ENCODE assay signal across 18 mouse cellular contexts in genomic region chr5:23627221-23627620, GRCm38 (mm10). TPM values are rescaled to one million over a fixed set of nuclear protein-coding genes. Genes with fewer than 3 reads are reported as not detected.
DNase-seq lines count a peak whose midpoint lies in the region; ATAC-seq lines count a peak whose summit lies in the region.
"Had no signal": no experiment of that assay in that cellular context is flagged by ENCODE, and none has a peak within 500 bp of the region (broad histone marks: within the 10 kb centered on the region; RNA-seq: fewer than 3 reads in every experiment).

No protein-coding gene starts in this region.

- DNase-seq in heart, adult 9 months (ENCODE audit: low spot score in 2 of 2) = no peak
- DNase-seq in 3134 (ENCODE audit: extremely low read depth, insufficient read length, low spot score) (peak; percentile 75), 3T3-L1 (ENCODE audit: low read depth, low spot score) (peak; percentile 95)
- DNase-seq in lung, postnatal 14 days = peak; percentile 37
- DNase-seq in left cerebral cortex, postnatal 36 days (ENCODE audit: low spot score in 2 of 2) = no peak
- no peak for DNase-seq in left cerebral cortex, postnatal 14 days (ENCODE audit: low spot score in 2 of 2)
- DNase-seq: cerebellum, adult 11 months; cerebellum, postnatal 14 days; embryo, embryonic 11 days; kidney, adult 2 months; kidney, postnatal 14 days; spleen, adult 18-20 months had no signal

- no peak overlapping the region for H3K4me3 ChIP-seq in heart, embryonic 16.5 days (ENCODE audit: low read length)
- H3K4me3 ChIP-seq: embryonic facial prominence, embryonic 15.5 days; forebrain, embryonic 12.5 days; hindbrain, embryonic 10.5 days had no signal

- no peak for ATAC-seq in heart, embryonic 16.5 days (replicated peaks; ENCODE audit: extremely low read depth, insufficient read depth, low FRiP score)
- ATAC-seq: activated CD4-positive, CD25-positive, alpha-beta regulatory T cell, adult 4 months; midbrain, embryonic 16.5 days had no signal

- intact Hi-C loops in left cerebral cortex, postnatal 36 days (cut with DNase I) = no loop called here
- intact Hi-C loops in left cerebral cortex, postnatal 14 days (cut with DNase I) = no loop called here

- H3K27me3 ChIP-seq in heart, embryonic 16.5 days (ENCODE audit: control insufficient read depth, insufficient read depth, low read length) = no peaks in the 10 kb centered on the region
- H3K27me3 ChIP-seq: embryonic facial prominence, embryonic 15.5 days; forebrain, embryonic 12.5 days had no signal

- H3K9me3 ChIP-seq in heart, embryonic 16.5 days (replicated peaks; ENCODE audit: control insufficient read depth, low read length) = no peaks in the 10 kb centered on the region
- H3K9me3 ChIP-seq: embryonic facial prominence, embryonic 15.5 days; forebrain, embryonic 12.5 days; hindbrain, embryonic 10.5 days had no signal

- H3K4me2 ChIP-seq in heart, embryonic 16.5 days (ENCODE audit: low read depth, low read length) = no peak overlapping the region
- H3K4me2 ChIP-seq: embryonic facial prominence, embryonic 15.5 days; forebrain, embryonic 12.5 days had no signal

- H3K36me3 ChIP-seq in heart, embryonic 16.5 days (ENCODE audit: control insufficient read depth, insufficient read depth) = no peaks in the 10 kb centered on the region
- H3K36me3 ChIP-seq: embryonic facial prominence, embryonic 15.5 days; forebrain, embryonic 12.5 days; hindbrain, embryonic 10.5 days had no signal

- H3K9ac ChIP-seq in heart, embryonic 16.5 days (ENCODE audit: low read length) = no peak overlapping the region
- H3K9ac ChIP-seq: embryonic facial prominence, embryonic 15.5 days; forebrain, embryonic 12.5 days had no signal

- H3K27ac ChIP-seq in heart, embryonic 16.5 days (ENCODE audit: low read length) = 0 out of 2 replicates have a peak overlapping the region, but pooled peaks have one; percentile 22
- H3K27ac ChIP-seq: embryonic facial prominence, embryonic 15.5 days; forebrain, embryonic 12.5 days; hindbrain, embryonic 10.5 days had no signal

- WGBS in heart, embryonic 16.5 days = 57% methylated on average over 5 of the region's 5 CpGs

- peaks cover 10% of the 10 kb centered on the region for H3K4me1 ChIP-seq in heart, embryonic 16.5 days (ENCODE audit: control insufficient read depth, insufficient read depth, low read length)
- H3K4me1 ChIP-seq: embryonic facial prominence, embryonic 15.5 days; forebrain, embryonic 12.5 days had no signal

RNA-seq across cellular contexts. Expression of gene Srpk2, which starts 57.2 kb away (rescaled TPM):
- 40.1 and 40.8 TPM in 2 replicates for polyA plus RNA-seq in heart, embryonic 16.5 days (2015; fragmentation: Nextera tagmentation; extraction: Ambion mirVana)
- total RNA-seq in left cerebral cortex, postnatal 36 days (2021) = 100 to 1,000 TPM; 179 to 194 TPM
- total RNA-seq in left cerebral cortex, postnatal 14 days (2021) = 100 to 1,000 TPM; 182 to 186 TPM

Comparison
In these comparisons a context has a peak if more than half of its experiments do, and no peak if none do; other contexts are left out.
1. DNase-seq: peak in 3134 (single experiment), 3T3-L1 (single experiment) and lung, postnatal 14 days (single experiment); none in heart, adult 9 months (0 of 2), left cerebral cortex, postnatal 36 days (0 of 2) and left cerebral cortex, postnatal 14 days (0 of 2).